Mouse (Mus musculus) embryonic fibroblast, embryonic 13.5 days (primary cell): ENCODE results near the gene Nbdy.

Source experiments
- CTCF ChIP-seq: IDR thresholded peaks from 2 replicates; pipeline ENCODE4 v1.5.1; 2011; ENCODE audit warnings: mild to moderate bottlenecking, control low read depth, low read length, moderate library complexity, borderline replicate concordance; ENCODE audit not compliant: insufficient read depth
- POLR2A ChIP-seq: IDR thresholded peaks from 2 replicates; pipeline ENCODE4 v1.6.1; 2011; ENCODE audit warnings: low read depth, mild to moderate bottlenecking, control low read depth, low read length, moderate library complexity

- TF ChIP-seq POLR2A = no peak
- no peak for TF ChIP-seq CTCF
Observed at GRCm38 (mm10) chrX:153716716-153717115, 6.7 kb upstream of the Nbdy start.
